Mouse (Mus musculus) E14TG2a.4 (cell line): ENCODE results near the gene Ttc24.
A peak's percentile ranks its signal among the peaks of the same experiment; 100 is the strongest.

ENCODE experiments used
- H3K27me3 ChIP-seq: 2 replicates; pipeline ENCODE4 v1.6.1; 2014; ENCODE audit warnings: low read length, control low read depth; ENCODE audit not compliant: insufficient read depth
- H3K36me3 ChIP-seq: 2 replicates; pipeline ENCODE4 v1.6.1; 2014; ENCODE audit warnings: low read length, control low read depth; ENCODE audit not compliant: insufficient read depth
- H3K4me1 ChIP-seq: replicated peaks from 2 replicates; pipeline ENCODE4 v1.6.1; 2014; ENCODE audit warnings: low read depth, low read length, control low read depth
- H3K4me3 ChIP-seq: replicated peaks from 2 replicates; pipeline ENCODE4 v1.5.1; 2014; ENCODE audit warnings: mild to moderate bottlenecking, low read length
- H3K9me3 ChIP-seq: 2 replicates; pipeline ENCODE4 v1.6.1; 2014; ENCODE audit warnings: low read length, control low read depth
- CTCF ChIP-seq: conservative IDR thresholded peaks from 2 replicates; pipeline ENCODE4 v1.5.1; 2014; ENCODE audit warnings: low read length
- NANOG ChIP-seq: IDR thresholded peaks from 2 replicates; pipeline ENCODE4 v1.6.1; 2014; ENCODE audit warnings: borderline replicate concordance, low read length, mixed read lengths
- POU5F1 ChIP-seq: IDR thresholded peaks from 2 replicates; pipeline ENCODE4 v1.6.1; 2014; ENCODE audit warnings: low read length, borderline replicate concordance

Gene Ttc24

GRCm38 (mm10) chr3:88084001-88084400, 5.9 kb upstream of the Ttc24 start:
- no peaks in the 10 kb centered on the region for H3K9me3 ChIP-seq
- TF ChIP-seq CTCF (no peak), NANOG (no peak), POU5F1 (no peak)
- no peak overlapping the region for H3K4me3 ChIP-seq
- H3K27me3 ChIP-seq, result no peaks in the 10 kb centered on the region
- H3K36me3 ChIP-seq, result peaks cover 48% of the 10 kb centered on the region
- peaks cover 33% of the 10 kb centered on the region for H3K4me1 ChIP-seq

DNA sequence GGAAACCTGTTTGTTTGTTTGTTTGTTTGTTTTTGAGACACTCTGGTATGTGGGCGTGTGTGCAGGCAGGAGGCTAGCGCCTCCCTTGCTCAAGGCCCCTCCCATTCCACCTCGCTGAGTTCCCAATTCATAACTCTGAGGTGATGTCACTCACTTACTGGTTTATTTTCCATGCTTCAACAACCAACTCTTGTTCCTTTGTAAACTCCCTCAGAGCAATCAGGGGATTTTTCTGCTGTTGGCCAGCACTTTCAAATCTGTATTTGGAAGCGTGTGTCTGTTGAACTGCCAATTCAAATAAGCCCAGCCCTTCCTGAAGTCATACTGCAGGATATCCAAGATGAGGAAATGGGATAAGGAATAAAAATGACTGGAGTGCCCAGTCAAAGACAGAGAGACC, 4.6 kb upstream of the Ttc24 start:
- TF ChIP-seq NANOG (no peak), POU5F1 (no peak), CTCF (no peak)

DNA sequence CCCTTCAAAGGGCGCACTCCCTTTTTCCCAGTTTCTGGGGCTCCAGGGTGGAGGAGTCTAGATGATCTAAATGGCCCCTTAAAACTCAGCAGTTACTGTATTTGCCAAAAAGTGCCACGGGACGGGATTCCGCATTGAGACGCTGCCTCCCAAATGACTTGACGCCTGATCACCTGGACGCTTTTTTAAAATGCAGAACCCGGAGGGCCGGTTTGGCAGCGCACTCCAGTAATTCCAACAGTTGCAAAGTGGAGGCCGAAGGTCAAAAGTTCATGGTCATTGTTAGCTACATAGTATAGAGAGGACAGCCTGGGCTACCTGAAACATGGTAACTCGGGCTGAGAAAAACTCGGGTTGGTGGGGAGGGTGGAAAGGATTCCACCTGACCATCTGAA, 4.1 kb upstream of the Ttc24 start:
- Histone ChIP-seq H3K36me3 (peaks cover 35% of the 10 kb centered on the region), H3K4me1 (peaks cover 37% of the 10 kb centered on the region), H3K27me3 (peaks cover 7% of the 10 kb centered on the region; the same call in 1 of the 2 replicates), H3K9me3 (no peaks in the 10 kb centered on the region), H3K4me3 (peak overlapping the region; percentile 86)
- TF ChIP-seq NANOG (no peak), CTCF (no peak)

More for the DNA sequence above, 4.6 kb upstream of the Ttc24 start:
- Histone ChIP-seq H3K9me3 (no peaks in the 10 kb centered on the region), H3K4me1 (peaks cover 33% of the 10 kb centered on the region), H3K36me3 (peaks cover 38% of the 10 kb centered on the region), H3K27me3 (peaks cover 4% of the 10 kb centered on the region; the same call in 1 of the 2 replicates), H3K4me3 (peak overlapping the region; percentile 86)

DNA sequence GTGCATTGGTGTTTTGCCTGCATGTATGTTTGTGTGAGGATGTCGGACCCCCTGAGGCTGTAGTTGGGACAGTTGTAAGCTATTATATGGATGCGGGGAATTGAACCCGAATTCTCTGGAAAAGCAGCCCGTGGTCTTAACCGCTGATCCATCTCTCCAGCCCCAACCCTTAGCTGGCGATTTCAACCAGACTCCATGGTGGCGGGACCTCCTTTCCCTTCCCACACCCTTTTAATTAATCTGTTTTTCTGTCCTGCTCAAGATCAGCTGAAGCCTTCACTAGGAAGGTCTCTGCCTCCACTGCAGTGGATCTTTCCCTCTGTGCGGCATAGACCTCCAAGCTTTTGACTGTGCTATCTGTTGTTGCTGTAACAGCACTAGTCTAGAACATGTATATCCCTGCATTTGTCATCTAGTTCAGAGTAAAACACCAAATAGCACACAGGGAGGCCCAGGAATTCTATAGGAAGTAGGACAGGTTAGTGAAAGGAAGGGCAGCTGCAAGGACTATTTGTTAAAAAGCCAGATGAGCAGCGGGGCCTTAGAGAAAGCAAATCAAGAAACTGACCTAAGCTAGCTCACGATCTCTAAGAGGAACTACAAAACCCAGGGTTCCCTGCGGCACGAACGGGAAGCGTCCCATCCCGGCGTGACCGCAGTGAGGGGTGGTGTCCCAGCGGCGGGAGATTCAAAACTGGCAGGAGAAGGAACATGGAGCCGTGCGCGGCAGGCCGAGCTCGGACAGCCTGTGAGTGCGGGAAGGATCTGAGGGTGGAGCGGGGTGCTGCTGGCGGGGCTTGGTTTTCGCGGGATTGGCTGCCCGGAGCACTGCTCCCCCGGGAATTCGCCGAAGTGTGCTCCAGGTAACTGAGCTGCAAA, 3.5 kb upstream of the Ttc24 start, which contains the start of gene Iqgap3:
Gene Iqgap3, plus strand, starts transcription at position 627 of the 879 bp plus-strand sequence.
- peak within 1 kb of the TSS; percentile 86 for H3K4me3 ChIP-seq
- H3K27me3 ChIP-seq, result peaks cover 7% of the 10 kb centered on the region; the same call in 1 of the 2 replicates
- no peak for TF ChIP-seq CTCF
- TF ChIP-seq POU5F1, result no peak
- H3K9me3 ChIP-seq, result no peaks in the 10 kb centered on the region
- H3K36me3 ChIP-seq, result peaks cover 29% of the 10 kb centered on the region
- peaks cover 37% of the 10 kb centered on the region for H3K4me1 ChIP-seq

- Histone ChIP-seq H3K27me3 (peaks cover 27% of the 10 kb centered on the region), H3K36me3 (no peaks in the 10 kb centered on the region), H3K4me3 (no peak overlapping the region), H3K9me3 (no peaks in the 10 kb centered on the region), H3K4me1 (peaks cover 14% of the 10 kb centered on the region)
- TF ChIP-seq POU5F1 (no peak), CTCF (no peak)
Measured at GRCm38 (mm10) chr3:88077441-88077840, 663 bp downstream of the Ttc24 start.

- Histone ChIP-seq H3K36me3 (no peaks in the 10 kb centered on the region), H3K9me3 (no peaks in the 10 kb centered on the region), H3K27me3 (peaks cover 30% of the 10 kb centered on the region), H3K4me1 (peaks cover 14% of the 10 kb centered on the region), H3K4me3 (no peak overlapping the region)
- TF ChIP-seq NANOG (no peak), POU5F1 (no peak), CTCF (no peak)
Measured at GRCm38 (mm10) chr3:88074766-88075165, 3.3 kb downstream of the Ttc24 start.

GRCm38 (mm10) chr3:88074351-88074750, 3.8 kb downstream of the Ttc24 start:
- Histone ChIP-seq H3K4me1 (peaks cover 14% of the 10 kb centered on the region), H3K36me3 (no peaks in the 10 kb centered on the region), H3K4me3 (no peak overlapping the region), H3K27me3 (peaks cover 30% of the 10 kb centered on the region), H3K9me3 (no peaks in the 10 kb centered on the region)
- TF ChIP-seq NANOG (no peak), POU5F1 (no peak), CTCF (no peak)

- Histone ChIP-seq H3K27me3 (peaks cover 30% of the 10 kb centered on the region), H3K36me3 (no peaks in the 10 kb centered on the region), H3K4me1 (peaks cover 14% of the 10 kb centered on the region; the same call in 1 of the 2 replicates), H3K9me3 (no peaks in the 10 kb centered on the region), H3K4me3 (no peak overlapping the region)
- TF ChIP-seq POU5F1 (no peak), NANOG (no peak), CTCF (no peak)
Measured at GRCm38 (mm10) chr3:88073631-88074030, 4.5 kb downstream of the Ttc24 start.

- H3K36me3 ChIP-seq, result no peaks in the 10 kb centered on the region
- H3K27me3 ChIP-seq, result peaks cover 23% of the 10 kb centered on the region
- peaks cover 8% of the 10 kb centered on the region for H3K9me3 ChIP-seq
- peak; percentile 93 for TF ChIP-seq CTCF
- no peak for TF ChIP-seq POU5F1
- TF ChIP-seq NANOG, result no peak
- no peak overlapping the region for H3K4me3 ChIP-seq
- H3K4me1 ChIP-seq, result peaks cover 10% of the 10 kb centered on the region; the same call in 1 of the 2 replicates
Measured at GRCm38 (mm10) chr3:88071783-88072182, 6.3 kb downstream of the Ttc24 start.
